Mouse (Mus musculus) lung, postnatal 14 days (tissue): Measurements from ENCODE around the gene Dnase2b.

Experiments
- DNase-seq: peaks from one replicate; pipeline ENCODE4 v3.0.0; 2021

Dnase2b gene

GRCm38 (mm10) chr3:146567884-146568530 lies 47.4 kb downstream of the Dnase2b start:
- DNase-seq, result no peak

DNA sequence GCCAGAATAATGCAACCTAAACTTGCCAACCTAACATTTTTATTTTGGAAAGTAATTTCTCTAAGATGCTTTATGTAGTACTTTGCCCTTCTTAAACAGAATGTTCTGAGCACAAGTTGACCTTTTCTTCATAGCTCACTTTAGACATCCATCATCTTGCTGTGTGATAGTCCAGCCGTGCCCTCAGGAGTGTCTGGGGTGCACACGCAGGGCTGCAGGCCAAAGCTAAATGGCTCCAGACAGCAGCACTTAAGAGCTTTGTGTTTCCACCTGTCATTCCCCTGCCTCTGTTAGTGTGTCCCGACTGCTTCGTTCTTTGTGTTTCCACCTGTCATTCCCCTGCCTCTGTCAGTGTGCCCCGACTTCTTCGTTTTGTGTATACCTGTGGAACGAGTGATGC lies 48.0 kb downstream of the Dnase2b start:
- no peak for DNase-seq

- DNase-seq, result no peak
These were observed 50.4 kb downstream of the Dnase2b start for GRCm38 (mm10) chr3:146565065-146565411.

DNA sequence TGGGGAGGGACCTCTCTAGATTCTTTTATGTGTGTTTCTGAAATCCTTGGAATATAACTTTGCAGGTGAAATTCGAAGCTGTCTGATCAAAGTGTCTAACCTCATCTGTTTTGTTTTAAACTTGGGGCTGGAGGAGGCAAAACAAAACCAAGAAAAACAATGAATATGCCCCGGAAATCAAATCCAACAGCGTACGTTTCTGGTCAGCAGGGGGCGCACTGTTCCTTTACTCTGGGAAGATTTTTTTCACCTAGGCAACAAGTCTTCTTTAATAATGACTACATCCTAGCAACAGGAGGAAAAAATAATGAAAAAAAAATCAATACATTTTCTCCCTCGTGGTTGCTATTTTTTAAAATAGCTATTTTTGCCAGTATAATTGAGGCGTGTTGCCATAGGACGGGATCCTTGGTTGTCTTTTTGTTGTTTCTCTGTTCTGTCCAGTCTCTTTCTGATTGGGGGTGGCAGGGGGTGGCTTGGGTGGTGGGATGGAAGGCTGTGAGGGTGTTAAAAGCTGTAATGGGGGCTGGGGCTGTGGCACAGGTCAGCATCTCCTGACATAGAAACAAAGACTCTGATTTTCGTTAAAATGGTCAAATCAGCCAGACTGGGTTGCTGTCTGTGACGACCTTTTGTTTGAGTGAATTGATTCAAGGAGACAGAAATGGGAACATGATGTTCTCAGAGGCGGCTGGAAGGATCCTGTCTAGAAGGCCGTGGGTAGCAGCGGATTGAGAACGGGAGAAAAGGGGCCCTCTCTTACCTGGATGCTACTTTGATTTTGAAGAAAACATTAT lies 50.9 kb downstream of the Dnase2b start:
- DNase-seq, result peak; percentile 82

GRCm38 (mm10) chr3:146562936-146563335 lies 52.5 kb downstream of the Dnase2b start:
- DNase-seq, result no peak

GRCm38 (mm10) chr3:146557507-146557906 lies 57.9 kb downstream of the Dnase2b start:
- no peak for DNase-seq

DNA sequence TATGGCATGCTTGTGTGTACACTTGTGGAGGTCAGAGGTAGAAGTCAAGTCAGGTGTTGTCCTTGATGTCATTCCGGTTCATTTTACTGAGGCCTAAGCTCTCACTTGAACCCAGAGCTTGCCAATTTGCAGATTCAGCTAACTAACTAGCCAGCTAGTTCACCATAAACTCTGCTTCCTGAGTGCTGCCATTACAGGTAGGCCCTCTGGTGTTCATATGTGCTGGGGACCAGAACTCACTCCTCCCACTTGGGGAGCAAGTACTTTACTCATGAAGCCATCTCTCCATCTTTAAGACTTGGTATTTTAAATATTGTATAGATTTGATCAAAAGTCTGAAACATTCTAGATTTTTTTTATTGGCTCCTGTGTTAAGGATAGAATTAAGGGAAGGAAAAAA lies 58.8 kb downstream of the Dnase2b start:
- DNase-seq, result no peak

DNA sequence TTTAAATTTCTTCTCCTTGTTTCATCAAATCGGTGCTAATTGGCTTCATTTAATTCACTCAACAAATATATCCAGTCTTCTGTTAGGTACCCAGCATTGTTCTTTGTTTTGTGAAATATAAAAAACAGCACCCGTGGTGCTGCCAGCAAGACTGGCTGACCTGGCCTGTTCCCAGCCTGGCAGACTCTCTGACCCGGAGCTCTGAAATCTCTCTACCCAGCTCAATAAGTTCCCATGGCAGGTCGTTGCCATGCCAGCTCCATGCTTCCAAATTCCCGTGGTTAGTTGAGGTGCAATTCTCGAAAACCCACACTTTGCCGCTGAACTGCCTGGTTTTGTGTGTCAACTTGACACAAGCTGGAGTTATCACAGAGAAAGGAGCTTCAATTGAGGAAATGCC lies 60.6 kb downstream of the Dnase2b start:
- no peak for DNase-seq

DNA sequence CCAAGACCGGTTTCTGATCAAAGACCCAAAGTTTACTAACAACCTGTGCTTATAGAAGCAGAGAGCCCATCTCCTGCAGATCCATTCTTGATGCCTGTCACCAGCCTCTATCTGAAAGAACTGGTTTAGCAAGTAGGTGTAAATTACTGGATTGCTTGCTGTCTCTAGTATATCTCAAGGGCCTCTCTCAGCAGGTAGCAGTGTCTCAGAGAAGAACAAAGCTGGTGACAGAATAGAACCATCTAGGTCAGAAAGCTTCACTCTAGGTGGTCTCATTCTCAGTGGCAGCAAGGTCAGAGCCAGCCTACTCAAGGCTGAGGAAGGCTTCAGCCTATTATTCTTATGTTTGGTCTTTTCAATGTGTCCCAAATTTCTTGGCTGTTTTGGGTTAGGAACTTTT lies 71.8 kb downstream of the Dnase2b start:
- DNase-seq, result no peak

GRCm38 (mm10) chr3:146540521-146541273 lies 74.7 kb downstream of the Dnase2b start:
- DNase-seq, result no peak

GRCm38 (mm10) chr3:146534986-146535385 lies 80.4 kb downstream of the Dnase2b start:
- no peak for DNase-seq
